Mouse (Mus musculus) heart, embryonic 14.5 days (tissue): ENCODE results near the gene Ptp4a2. TPM values are rescaled to one million over a fixed set of nuclear protein-coding genes. Genes with fewer than 3 reads are reported as not detected.
"Not testable (repeated sequence)": the region's sequence is repeated elsewhere in the genome, so short reads cannot be mapped to it uniquely, and the experiment has no call there.

ENCODE experiments used
- ATAC-seq: fragments of 200-750 bp; cut with Nextera tagmentation; 2 replicates; pipeline ENCODE4 v1.8.0; 2017; ENCODE audit warnings: low read depth, moderate TSS enrichment; ENCODE audit not compliant: insufficient number of reproducible peaks, insufficient read depth, low FRiP score
- H3K27ac ChIP-seq, 2 experiments: fragments of 200-500 bp in 1 of 2; fragments of 300-500 bp in 1 of 2; sonication (generic) in 1 of 2; replicated peaks in 1 of 2; 2 replicates each; pipeline ENCODE4 v1.5.1; 2012 to 2014; ENCODE audit warnings: low read depth in 2 of 2, low read length in 2 of 2, control low read depth in 1 of 2, mild to moderate bottlenecking in 1 of 2, mixed read lengths in 1 of 2; ENCODE audit not compliant: control insufficient read depth in 1 of 2, insufficient read depth in 1 of 2
- H3K27me3 ChIP-seq: fragments of 300-500 bp; sonication (generic); 2 replicates; pipeline ENCODE4 v1.6.1; 2014; ENCODE audit warnings: mild to moderate bottlenecking, low read length, control low read depth; ENCODE audit not compliant: control insufficient read depth, insufficient read depth
- H3K36me3 ChIP-seq: fragments of 300-500 bp; sonication (generic); 2 replicates; pipeline ENCODE4 v1.6.1; 2014; ENCODE audit warnings: mild to moderate bottlenecking, control low read depth, low read length, mixed read lengths; ENCODE audit not compliant: control insufficient read depth, insufficient read depth
- H3K4me1 ChIP-seq, 2 experiments: fragments of 200-500 bp in 1 of 2; fragments of 300-500 bp in 1 of 2; sonication (generic) in 1 of 2; 2 replicates each; pipeline ENCODE4 v1.6.1; 2012 to 2014; ENCODE audit warnings: low read length in 2 of 2, control low read depth in 1 of 2, mixed read lengths in 1 of 2; ENCODE audit not compliant: control insufficient read depth in 2 of 2, insufficient read depth in 2 of 2
- H3K4me2 ChIP-seq: fragments of 300-500 bp; sonication (generic); 2 replicates; pipeline ENCODE4 v1.6.1; 2014; ENCODE audit warnings: mild to moderate bottlenecking, low read length
- H3K4me3 ChIP-seq, 2 experiments: fragments of 200-500 bp in 1 of 2; fragments of 300-500 bp in 1 of 2; sonication (generic) in 1 of 2; 2 replicates each; pipeline ENCODE4 v1.5.1; 2012 to 2014; ENCODE audit warnings: low read length in 2 of 2, mild to moderate bottlenecking in 2 of 2, control low read depth in 1 of 2, low read depth in 1 of 2, moderate library complexity in 1 of 2; ENCODE audit not compliant: control insufficient read depth in 1 of 2, insufficient read depth in 1 of 2
- H3K9ac ChIP-seq: fragments of 300-500 bp; sonication (generic); 2 replicates; pipeline ENCODE4 v1.6.1; 2014; ENCODE audit warnings: mild to moderate bottlenecking, low read length
- H3K9me3 ChIP-seq: fragments of 300-500 bp; sonication (generic); 2 replicates; pipeline ENCODE4 v1.6.1; 2016; ENCODE audit warnings: low read length, control low read depth; ENCODE audit not compliant: control insufficient read depth
- WGBS: fragments of 180-500 bp; shearing (Covaris S2); extraction: QIAGEN DNeasy Blood & Tissue Kit; methylation state at CpG from one replicate; pipeline ENCODE4 v1.1.7; 2014; 5-methylcytosine and 5-hydroxymethylcytosine counted together
- polyA plus RNA-seq: library from polyadenylated mRNA; unstranded; fragments of >200 nt; fragmentation: Nextera tagmentation; extraction: Ambion mirVana; gene quantifications from 2 replicates; pipeline ENCODE4 v1.2.1, GENCODE M21; 2014

The Ptp4a2 gene
- 350 and 362 TPM in 2 replicates for polyA plus RNA-seq

- Histone ChIP-seq H3K4me1 (peaks cover 5 to 7% of the 10 kb centered on the region in 2 experiments), H3K27me3 (no peaks in the 10 kb centered on the region), H3K4me2 (peak within 1 kb of the TSS; percentile 66), H3K9ac (peak within 1 kb of the TSS; percentile 62), H3K27ac (peak within 1 kb of the TSS; percentile 76), H3K36me3 (no peaks in the 10 kb centered on the region), H3K9me3 (no peaks in the 10 kb centered on the region), H3K4me3 (peak within 1 kb of the TSS; percentile 45 to 56)
- peak; percentile 88 for ATAC-seq
- 8% methylated on average over 35 of the region's 35 CpGs for WGBS
These were observed at the start of gene Ptp4a2 for GRCm38 (mm10) chr4:129810798-129811604. Gene Ptp4a2 (plus strand): TSS chr4:129811219.

GRCm38 (mm10) chr4:129761606-129762005 is 49.4 kb upstream of the Ptp4a2 start:
- no peak for ATAC-seq
- Histone ChIP-seq H3K36me3 (no peaks in the 10 kb centered on the region), H3K4me1 (no peaks in the 10 kb centered on the region), H3K4me2 (no peak overlapping the region), H3K27ac (no peak overlapping the region), H3K9ac (no peak overlapping the region), H3K27me3 (no peaks in the 10 kb centered on the region), H3K9me3 (no peaks in the 10 kb centered on the region), H3K4me3 (no peak overlapping the region)
- 86% methylated on average over 12 of the region's 12 CpGs for WGBS

GRCm38 (mm10) chr4:129762496-129762895 is 48.5 kb upstream of the Ptp4a2 start:
- not testable (repeated sequence) for H3K4me3 ChIP-seq, H3K4me2 ChIP-seq, H3K9ac ChIP-seq, H3K9me3 ChIP-seq, H3K36me3 ChIP-seq, H3K4me1 ChIP-seq, ATAC-seq, H3K27me3 ChIP-seq, H3K27ac ChIP-seq
- WGBS = 67% methylated on average over 1 of the region's 1 CpGs

- Histone ChIP-seq H3K9ac (no peak overlapping the region), H3K4me3 (no peak overlapping the region), H3K36me3 (no peaks in the 10 kb centered on the region), H3K4me2 (no peak overlapping the region), H3K4me1 (no peaks in the 10 kb centered on the region), H3K27me3 (no peaks in the 10 kb centered on the region), H3K27ac (no peak overlapping the region), H3K9me3 (no peaks in the 10 kb centered on the region)
- no peak for ATAC-seq
- 83% methylated on average over 3 of the region's 3 CpGs for WGBS
These were observed 45.7 kb upstream of the Ptp4a2 start for GRCm38 (mm10) chr4:129765351-129765750.

GRCm38 (mm10) chr4:129767782-129768181 is 43.2 kb upstream of the Ptp4a2 start:
- Histone ChIP-seq H3K9me3 (no peaks in the 10 kb centered on the region), H3K4me3 (no peak overlapping the region), H3K4me1 (peaks cover 11 to 13% of the 10 kb centered on the region in 2 experiments), H3K36me3 (no peaks in the 10 kb centered on the region), H3K27me3 (no peaks in the 10 kb centered on the region), H3K9ac (no peak overlapping the region), H3K27ac (no peak overlapping the region), H3K4me2 (no peak overlapping the region)
- ATAC-seq = no peak
- WGBS = 78% methylated on average over 8 of the region's 8 CpGs

GRCm38 (mm10) chr4:129768742-129769141 is 42.3 kb upstream of the Ptp4a2 start:
- not testable (repeated sequence) for H3K9me3 ChIP-seq, H3K27me3 ChIP-seq, H3K9ac ChIP-seq, H3K4me3 ChIP-seq, H3K36me3 ChIP-seq, H3K4me2 ChIP-seq, ATAC-seq, H3K27ac ChIP-seq
- H3K4me1 ChIP-seq = peaks cover 11 to 13% of the 10 kb centered on the region in 2 experiments
- WGBS = 72% methylated on average over 3 of the region's 3 CpGs

- H3K4me3 ChIP-seq = no peak overlapping the region
- H3K9me3 ChIP-seq = no peaks in the 10 kb centered on the region
- H3K9ac ChIP-seq = no peak overlapping the region
- 65% methylated on average over 6 of the region's 6 CpGs for WGBS
- no peaks in the 10 kb centered on the region for H3K27me3 ChIP-seq
- H3K4me2 ChIP-seq = no peak overlapping the region
- peaks cover 11 to 13% of the 10 kb centered on the region in 2 experiments for H3K4me1 ChIP-seq
- ATAC-seq = no peak
- H3K36me3 ChIP-seq = no peaks in the 10 kb centered on the region
- no peak overlapping the region for H3K27ac ChIP-seq
These were observed 40.4 kb upstream of the Ptp4a2 start for GRCm38 (mm10) chr4:129770600-129770999.
